Mouse (Mus musculus) neutrophil, adult 5-6 weeks (primary cell): ENCODE results near the gene Atxn10. TPM values are rescaled to one million over a fixed set of nuclear protein-coding genes. Genes with fewer than 3 reads are reported as not detected.

Source experiments
- ATAC-seq: fragments of 151-379, 151-347 bp; 2 replicates; pipeline ENCODE4 v1.8.0; 2017; ENCODE audit warnings: mild to moderate bottlenecking, moderate TSS enrichment; ENCODE audit not compliant: insufficient number of reproducible peaks, poor library complexity, low FRiP score, severe bottlenecking; ENCODE audit errors: extremely low read depth
- total RNA-seq: library from RNA; stranded (forward); fragments of 200-1000 nt; gene quantifications from 2 replicates; pipeline ENCODE4 v1.2.3, GENCODE M21; 2017

Gene Atxn10
- total RNA-seq, 1 experiment from 2014 or later: 54.6 TPM

GRCm38 (mm10) chr15:85461541-85461940 is 125.5 kb downstream of the Atxn10 start:
- no peak for ATAC-seq

- no peak for ATAC-seq
Measured at GRCm38 (mm10) chr15:85462138-85462537, 126.1 kb downstream of the Atxn10 start.

DNA sequence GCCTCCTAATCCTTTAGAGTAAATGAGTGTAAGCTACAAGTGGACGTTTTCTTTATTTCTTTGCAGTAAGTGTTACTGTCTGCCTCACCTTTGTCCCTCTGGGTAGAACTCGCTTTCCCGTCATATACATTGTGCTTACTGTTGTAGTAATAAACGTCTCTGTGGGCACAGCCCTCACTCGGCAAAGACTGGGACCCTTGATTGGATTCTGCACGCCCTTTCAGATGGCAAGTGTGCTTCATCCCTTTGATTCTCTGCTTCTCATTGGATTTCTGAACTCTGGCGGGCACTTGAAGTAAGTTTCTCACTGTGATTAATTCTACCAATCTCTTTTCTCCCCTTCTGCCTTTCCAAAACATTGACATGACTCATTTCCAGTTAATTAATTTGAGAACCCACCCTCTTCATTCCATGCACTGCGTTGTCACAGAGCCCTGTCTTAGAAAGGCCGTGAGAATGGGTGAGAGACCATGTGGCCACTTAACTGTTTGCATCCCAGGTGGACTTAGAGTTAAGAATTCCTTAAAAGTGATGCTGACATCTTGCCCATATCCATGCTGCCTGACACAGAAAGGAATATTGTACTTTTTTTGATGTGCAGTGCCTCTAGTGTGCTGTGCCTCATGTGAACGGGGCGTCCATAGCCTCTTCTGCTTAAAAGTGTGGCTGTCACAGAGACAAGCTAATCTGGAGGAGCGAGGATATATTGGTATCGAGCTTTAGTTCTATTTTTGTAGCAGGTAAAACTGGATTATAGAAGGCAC is 127.2 kb downstream of the Atxn10 start:
- ATAC-seq: no peak

DNA sequence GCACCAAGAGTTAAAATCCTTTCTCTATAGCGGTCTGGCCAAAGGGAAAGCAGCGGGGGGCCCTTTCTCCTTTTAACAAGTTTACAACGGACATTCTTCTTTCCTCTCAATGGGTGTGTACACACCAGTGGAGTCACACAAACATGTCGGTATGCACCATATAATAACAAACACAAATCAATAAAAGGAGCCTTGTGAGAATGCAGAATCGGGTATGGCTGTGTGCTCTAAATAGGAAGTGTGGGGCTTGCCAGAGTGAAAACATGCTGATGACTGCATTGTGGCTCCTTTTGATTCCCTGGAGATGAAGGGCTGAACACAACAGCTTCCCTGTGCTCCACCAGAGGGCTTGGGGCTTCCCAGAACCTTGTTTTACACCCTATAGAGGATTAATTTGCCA is 128.1 kb downstream of the Atxn10 start:
- ATAC-seq: no peak

- no peak for ATAC-seq
Measured at GRCm38 (mm10) chr15:85464823-85465565, 128.9 kb downstream of the Atxn10 start.

DNA sequence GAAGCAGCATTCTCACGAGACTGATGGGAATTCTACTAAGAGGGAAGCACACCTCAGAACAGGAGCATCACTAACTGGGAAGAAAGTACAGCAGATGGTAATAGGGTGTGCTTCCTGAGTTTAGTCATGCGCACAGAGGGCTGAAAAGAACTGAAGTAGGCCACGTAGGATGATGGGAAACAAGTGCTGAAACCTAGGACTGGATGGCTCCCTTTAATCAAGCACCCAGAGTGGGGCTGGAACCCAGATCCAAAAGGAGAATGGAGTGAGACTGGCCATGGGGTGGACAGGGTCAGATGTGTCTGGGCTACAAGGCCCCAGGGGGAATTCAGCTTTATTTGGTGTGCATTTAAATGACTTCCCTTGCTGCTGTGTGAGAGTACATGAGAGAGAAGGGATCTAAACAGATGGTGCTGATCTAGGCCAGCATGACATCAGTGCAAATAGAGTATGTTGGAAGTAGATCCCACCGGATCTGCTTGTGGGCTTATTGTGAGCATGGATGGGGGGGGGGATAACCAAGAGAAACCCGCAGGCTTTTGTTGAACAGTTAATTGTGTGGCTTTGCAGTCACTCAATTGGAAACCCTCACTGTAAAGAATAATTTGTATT is 130.5 kb downstream of the Atxn10 start:
- no peak for ATAC-seq

DNA sequence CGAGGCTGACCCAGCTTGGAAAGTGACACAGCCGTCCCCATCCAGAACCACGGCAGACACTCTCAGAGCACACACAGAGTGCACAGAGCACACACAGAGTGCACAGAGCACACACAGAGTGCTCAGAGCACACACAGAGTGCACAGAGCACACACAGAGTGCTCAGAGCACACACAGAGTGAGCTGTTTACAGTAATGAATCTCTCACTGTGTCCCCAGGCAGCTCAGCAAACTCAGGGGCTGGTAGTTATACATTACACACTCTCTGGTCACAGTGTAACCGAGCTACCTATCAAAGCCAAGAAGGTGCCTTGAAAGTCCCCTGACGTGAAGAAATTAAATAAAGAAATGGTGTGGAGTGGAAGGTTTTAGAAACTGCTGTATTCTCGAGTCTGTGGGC is 133.4 kb downstream of the Atxn10 start:
- no peak for ATAC-seq

- ATAC-seq: no peak
Measured at GRCm38 (mm10) chr15:85474697-85475096, 138.7 kb downstream of the Atxn10 start.

GRCm38 (mm10) chr15:85477584-85477983 is 141.5 kb downstream of the Atxn10 start:
- peak; percentile 46; the same call in 1 of the 2 replicates for ATAC-seq

DNA sequence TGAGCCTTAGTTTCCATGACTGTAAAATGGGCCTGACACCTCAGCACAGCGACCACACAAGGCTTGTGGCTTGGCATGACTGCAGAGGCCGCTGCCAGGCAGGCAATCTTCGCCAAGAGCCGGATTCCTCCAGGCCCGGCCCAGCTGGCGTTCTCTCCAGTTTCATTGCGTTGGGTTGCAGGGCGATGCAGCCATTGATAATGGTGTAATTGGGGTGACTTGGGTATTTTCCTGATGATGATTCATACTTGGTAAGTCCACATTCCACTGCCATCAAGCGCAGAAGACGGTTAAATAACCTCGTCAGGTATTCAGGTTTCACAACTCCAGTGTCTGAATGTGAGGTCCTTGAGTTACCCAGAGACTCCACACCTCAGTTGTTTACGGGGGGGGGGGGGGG is 143.3 kb downstream of the Atxn10 start:
- no peak for ATAC-seq

DNA sequence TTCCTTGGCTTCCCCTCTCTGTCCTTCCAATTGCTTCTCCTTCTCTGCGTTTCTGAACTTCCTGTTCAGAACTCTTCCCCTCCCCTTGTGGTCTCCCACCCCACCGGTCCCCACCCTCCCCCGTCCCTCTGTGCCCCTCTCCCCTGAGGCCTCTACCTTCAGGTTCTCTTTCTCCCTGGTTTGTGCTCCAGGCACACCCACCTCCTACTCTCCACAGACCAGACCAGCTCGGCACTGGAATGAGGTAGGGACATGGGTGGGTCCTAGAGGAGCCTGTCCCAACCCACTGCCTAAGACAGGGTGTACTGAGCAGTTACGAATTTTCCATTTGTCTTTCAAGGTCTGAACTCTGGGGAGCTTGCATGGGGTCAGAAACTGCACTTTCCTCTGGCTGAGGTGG is 143.9 kb downstream of the Atxn10 start:
- ATAC-seq: no peak

DNA sequence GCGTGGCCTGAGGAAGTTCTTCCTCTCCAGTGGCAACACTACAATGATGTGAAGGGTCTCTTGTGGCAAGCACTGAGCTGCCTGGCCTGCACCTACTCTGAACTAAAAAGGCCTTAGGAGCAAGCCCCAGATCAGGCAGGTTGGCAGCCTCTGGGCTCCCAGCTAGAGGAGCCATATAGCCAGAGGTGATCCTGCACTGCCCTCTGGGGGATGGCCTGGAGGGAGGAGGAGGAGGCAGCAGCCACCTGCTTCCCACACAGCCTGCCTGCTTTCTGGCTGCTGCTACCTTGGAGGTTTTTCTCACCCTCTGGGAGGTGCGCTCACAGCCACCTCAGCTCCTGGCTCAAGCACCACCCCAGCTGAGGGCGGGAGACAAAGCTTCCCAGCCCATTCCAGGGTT is 144.6 kb downstream of the Atxn10 start:
- no peak for ATAC-seq

GRCm38 (mm10) chr15:85488900-85489299 is 152.9 kb downstream of the Atxn10 start:
- no peak for ATAC-seq

DNA sequence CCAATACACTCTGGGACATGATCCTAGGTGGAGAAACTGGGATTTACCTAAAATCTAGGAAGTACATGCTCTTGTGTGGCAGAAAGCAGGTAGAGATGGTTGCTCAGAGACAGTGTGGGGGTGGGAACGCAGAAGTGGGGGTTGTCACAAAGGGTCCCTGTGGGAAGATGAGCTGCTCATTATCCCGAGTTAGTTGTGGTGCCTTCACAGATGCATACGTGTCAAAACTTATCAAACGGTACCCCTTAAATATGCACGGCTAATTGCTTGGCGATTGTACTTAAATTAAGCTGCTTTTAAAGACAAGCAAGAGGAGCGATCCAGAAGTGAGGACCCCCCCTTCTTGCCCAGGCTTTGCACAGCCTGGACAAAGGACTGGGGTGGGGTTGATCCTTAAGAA is 153.7 kb downstream of the Atxn10 start:
- ATAC-seq: no peak

DNA sequence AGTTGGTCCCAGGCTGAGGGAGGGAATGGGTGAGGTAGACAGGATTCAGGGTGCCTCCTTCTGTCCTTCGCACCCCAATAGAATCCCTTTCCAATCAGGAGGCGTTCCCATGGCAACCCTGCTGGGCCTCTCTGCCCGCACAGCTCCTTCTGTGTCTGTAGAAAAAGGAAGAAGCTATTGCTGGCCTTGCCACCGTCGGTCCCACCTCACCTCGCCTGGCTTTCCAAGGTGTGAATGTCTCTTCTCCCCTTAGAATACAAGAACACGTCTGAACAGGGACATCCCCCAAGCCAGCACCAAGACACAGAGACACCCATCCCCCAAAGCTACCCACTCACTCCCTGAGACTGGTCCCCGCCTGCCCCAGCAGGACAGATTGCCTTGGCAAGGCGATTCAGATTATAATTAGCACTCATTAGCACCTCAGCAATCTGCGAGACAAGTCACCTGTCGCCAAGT is 158.1 kb downstream of the Atxn10 start:
- no peak for ATAC-seq

- ATAC-seq: no peak
Measured at GRCm38 (mm10) chr15:85497548-85497947, 161.5 kb downstream of the Atxn10 start.

DNA sequence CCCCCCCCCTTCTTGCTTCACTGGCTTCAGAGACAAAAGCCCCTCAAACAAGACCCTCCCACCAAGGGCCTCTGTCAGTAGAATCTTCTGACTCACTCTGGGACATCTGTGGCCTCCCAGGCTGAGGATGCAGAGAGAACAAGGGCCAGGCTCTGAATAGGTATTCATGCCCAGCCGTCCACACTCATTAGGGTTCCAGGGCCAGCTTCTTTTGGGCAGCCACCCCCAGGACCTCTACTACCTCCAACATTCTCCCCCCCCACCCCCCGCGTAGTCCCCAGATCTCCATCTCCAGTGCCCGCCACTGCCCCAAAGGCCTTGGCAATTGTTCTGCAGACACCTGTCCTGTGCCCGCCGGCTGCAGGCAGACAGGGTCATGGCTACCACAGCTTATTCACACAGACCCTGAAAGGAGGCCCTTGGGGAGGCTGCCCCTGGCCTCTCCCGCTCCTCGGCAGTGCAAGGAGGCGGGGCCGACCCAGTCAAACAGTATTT is 162.0 kb downstream of the Atxn10 start:
- ATAC-seq: no peak

DNA sequence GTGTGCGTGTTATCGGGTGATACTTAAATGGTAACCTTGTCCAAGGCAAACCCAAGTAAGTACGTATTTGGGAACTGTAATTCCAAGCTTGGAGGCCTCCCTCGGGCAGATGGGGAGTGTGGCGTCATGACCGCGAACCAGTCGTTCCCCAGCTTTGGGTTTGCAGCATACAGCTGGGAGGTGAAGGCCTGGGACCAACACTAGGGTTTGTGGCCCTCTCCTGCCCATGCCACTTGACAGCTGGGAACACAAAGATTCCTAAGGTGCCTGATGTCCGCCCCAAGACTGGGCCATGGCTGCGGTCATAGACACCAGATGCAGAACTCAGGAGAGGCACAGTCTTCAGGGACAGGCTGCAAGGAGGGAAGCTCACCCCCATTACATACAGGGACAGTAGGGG is 164.2 kb downstream of the Atxn10 start:
- no peak for ATAC-seq

- no peak for ATAC-seq
Measured at GRCm38 (mm10) chr15:85503127-85503526, 167.1 kb downstream of the Atxn10 start, which contains the start of gene 7530416G11Rik. 7530416G11Rik (minus strand) TSS chr15:85503227.
